Mouse (Mus musculus): ENCODE measurements around the gene Thoc2.
"Not testable (repeated sequence)": the region's sequence is repeated elsewhere in the genome, so short reads cannot be mapped to it uniquely, and the experiment has no call there.

The Thoc2 gene

GRCm38 (mm10) chrX:41920574-41920973, at the start of gene Thoc2:
TSS of gene Thoc2 (minus strand) at chrX:41920674.
- no peak for DNase-seq

DNA sequence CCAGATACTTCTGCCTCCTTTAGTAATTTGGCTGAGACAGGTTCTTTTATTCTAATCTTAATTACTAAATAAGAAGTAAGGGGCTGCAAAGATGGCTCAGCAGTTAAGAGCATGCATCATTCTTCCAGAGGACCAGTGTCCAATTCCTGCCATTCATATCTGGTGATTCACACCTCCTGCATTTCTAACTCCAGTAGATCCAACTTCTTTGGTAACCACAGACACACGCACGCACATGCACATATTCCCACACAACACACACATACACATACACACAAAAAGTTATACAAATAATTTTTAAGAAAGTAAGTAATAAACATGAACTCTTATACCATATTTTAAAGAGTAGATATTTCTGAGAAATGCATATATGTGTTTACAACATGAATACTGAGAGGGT, 49.6 kb upstream of the Thoc2 start:
- no peak for DNase-seq

- no peak for DNase-seq
These were observed 48.9 kb upstream of the Thoc2 start for GRCm38 (mm10) chrX:41969341-41969740.

- no peak for DNase-seq
These were observed 36.7 kb upstream of the Thoc2 start for GRCm38 (mm10) chrX:41957161-41957560.

DNA sequence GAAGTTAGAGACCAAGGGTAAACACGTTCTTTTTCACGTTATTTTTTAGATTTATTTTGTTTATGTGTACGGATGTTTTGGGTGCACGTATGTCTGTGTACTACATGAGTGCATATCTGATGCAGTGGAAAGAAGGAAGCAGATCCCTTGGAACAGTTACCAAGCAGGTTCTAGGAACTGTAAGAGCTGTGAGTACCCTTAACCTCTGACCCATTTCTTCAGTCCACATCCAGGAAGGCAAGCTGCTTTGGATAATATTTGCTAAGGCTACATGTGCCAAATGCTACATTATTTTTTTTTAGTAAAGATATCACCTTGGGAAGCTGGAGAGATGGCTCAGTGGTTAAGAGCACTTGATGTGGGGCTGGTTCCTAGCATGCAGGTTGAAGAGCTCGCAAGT, 21.4 kb upstream of the Thoc2 start:
- no peak for DNase-seq

GRCm38 (mm10) chrX:41931821-41932220, 11.3 kb upstream of the Thoc2 start:
- not testable (repeated sequence) for DNase-seq

DNA sequence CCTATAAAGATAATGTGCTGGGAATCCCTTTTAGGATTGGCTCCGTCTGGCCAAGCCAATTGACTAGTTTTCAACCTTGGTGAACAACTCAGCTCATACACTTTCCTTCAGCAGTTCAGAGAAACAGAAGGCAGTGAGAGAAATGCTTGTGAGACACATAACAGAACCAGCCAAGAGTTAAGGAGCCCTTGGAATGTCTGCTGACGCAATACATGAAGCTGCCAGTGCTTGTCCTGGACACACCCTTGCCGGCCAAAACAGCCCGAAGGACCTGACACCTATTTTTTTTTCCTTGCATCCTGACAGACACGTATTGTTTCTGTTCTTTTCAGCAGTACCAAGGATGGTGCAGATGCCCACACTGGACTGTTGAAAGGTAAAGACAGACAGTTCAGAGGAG, 4.2 kb upstream of the Thoc2 start:
- no peak for DNase-seq

GRCm38 (mm10) chrX:41912061-41912401, 8.4 kb downstream of the Thoc2 start:
- no peak for DNase-seq

DNA sequence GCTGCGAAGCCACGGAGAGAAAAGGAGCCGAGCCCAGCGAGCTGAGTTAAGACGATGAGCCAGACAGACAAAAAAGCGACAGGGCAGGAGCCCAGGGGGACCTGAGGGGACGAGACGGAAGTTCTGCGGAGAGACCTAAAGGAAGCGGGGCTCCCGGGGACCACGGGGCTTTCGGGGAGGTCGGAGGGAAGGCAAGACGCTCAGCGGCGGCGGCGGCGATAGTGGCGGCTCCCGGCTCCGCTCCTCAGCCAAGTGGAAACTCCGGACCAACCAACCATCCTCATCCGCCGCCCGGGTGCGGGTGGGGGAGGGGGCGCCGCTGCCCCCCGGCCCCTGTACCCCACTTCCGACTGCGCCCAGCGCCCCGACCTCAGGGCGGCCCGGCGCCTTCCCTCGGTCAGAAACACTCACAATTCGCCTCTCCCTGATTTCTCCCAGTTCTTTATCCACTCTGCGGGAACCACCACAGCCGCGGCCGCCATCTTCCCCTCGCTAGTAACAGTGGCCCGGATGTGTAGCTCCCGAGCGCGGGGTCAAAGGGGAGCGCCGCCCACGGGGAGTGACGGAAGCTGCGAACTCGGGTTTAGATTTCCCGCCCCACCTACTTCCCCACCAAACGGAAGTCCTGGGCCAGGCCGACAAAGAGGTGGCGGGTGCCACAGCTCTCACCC, 8.9 kb downstream of the Thoc2 start:
- DNase-seq = peak; percentile 99

DNA sequence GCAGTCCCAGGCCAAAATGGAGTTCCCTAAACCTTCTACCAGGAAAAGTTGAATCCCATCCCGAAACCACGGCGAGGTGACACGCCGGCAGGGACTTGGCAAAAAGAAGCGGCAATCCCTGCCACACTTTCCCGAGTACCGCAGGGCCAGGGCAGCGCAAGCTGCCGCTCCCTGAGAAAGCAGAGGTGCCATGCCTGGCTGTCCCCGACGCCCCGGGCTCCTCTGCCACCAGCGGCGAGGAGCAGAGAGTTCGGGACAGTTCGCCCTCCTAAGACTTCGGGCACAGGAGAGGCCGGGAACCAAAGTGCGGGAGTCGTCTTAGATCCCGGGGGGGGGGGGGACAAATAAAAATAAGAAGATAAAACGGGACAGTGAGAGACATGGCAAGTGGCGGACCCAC, 9.5 kb downstream of the Thoc2 start:
- DNase-seq = no peak

DNA sequence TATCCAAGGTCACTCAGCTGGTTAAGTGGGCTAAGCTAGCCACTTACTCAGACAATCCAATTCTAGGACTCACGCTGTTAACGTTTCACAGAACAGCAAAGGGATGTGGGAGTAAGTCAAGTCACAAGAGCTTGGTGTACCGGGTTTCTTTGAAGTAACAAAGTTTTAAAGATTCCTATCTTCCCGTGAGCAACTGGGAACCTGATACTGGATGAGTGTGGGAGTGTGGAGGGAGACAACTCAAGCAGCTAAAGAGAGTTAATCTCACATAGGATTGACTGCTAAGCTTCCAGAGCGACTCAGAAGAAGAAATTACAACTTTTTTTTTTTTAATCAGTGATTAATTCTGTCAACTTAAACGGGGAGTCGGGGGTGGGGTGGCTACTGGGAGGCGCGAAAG, 10.0 kb downstream of the Thoc2 start:
- DNase-seq = no peak

DNA sequence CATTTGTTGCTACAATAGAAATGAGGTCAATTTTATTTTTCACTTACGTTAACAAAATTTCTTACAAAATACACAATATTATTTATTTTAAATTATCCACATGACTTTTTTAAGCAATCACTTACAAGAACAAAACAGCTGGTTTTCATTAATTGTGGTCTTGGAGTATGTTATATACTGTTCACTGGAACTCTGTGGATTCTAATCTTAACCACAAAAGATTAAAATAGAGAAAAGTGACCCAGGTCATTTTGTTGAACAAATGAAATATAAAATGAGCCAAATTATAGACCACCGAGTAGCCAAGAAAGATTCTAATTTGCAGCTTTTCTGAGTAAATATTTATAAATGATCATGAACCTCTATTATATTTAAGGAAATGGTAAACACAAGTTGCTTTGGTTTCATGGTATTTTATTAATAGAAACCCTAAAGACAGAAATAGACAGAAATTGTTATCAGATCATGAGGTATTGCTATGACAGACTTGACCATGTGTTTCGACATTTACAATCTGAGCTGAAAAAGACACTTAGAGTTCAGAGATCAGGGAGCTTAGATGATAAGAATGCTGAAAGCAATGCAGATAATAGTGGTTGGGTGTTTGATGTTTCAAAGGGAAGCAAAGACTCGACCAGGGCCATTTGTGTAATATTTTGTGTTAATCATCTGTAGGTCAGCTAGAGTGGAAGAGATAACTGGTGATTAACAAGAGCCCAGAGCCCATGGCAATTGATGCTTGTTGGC, 35.5 kb downstream of the Thoc2 start:
- DNase-seq = no peak

GRCm38 (mm10) chrX:41876581-41876980, 43.9 kb downstream of the Thoc2 start:
- peak; percentile 75 for DNase-seq

GRCm38 (mm10) chrX:41837823-41838222, 82.7 kb downstream of the Thoc2 start:
- DNase-seq = no peak

DNA sequence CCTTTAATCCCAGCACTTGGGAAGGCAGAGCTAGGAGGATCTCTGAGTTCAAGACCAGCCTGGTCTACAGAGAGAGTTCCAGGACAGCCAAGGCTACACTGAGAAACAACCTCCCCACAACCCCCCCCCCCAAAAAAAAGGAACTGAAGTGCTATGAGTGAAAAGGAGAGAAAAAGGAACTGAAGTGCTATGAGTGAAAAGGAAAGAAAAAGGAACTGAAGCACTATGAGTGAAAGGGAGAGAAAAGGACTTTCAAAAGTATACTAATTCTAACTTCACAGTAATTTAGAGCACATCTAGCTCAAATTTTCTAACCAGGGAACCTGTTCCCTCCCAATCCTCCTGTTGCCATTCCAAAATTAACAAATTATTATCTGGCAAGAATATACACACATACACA, 114.9 kb downstream of the Thoc2 start:
- no peak for DNase-seq

GRCm38 (mm10) chrX:41793303-41793702, 127.2 kb downstream of the Thoc2 start:
- DNase-seq = no peak
